Mouse (Mus musculus) thymus, adult 2 months (tissue): ENCODE measurements at regions not wholly inside any gene's neighbourhood (a gene's known extent, or its start where the extent isn't known, plus 50 kb on each side); places are given as distances from the start of the nearest gene placed in this dataset.

Source experiments
- CTCF ChIP-seq: fragments of 200-500 bp; IDR thresholded peaks from 2 replicates; pipeline ENCODE4 v1.5.1; 2012; ENCODE audit warnings: mild to moderate bottlenecking, control low read depth, low read length, moderate library complexity, borderline replicate concordance; ENCODE audit not compliant: control insufficient read depth, poor library complexity, insufficient read depth; ENCODE audit errors: extremely low read depth
- POLR2A ChIP-seq: fragments of 200-500 bp; IDR thresholded peaks from 2 replicates; pipeline ENCODE4 v1.6.1; 2012; ENCODE audit warnings: mild to moderate bottlenecking, low read length, control low read depth, moderate library complexity; ENCODE audit not compliant: control insufficient read depth, poor library complexity, insufficient read depth; ENCODE audit errors: extremely low read depth

- TF ChIP-seq CTCF (no peak), POLR2A (no peak)
Measured at GRCm38 (mm10) chr2:148571616-148572015, 100.8 kb upstream of the Nxt1 start.
